Mouse (Mus musculus): Measurements from ENCODE around the gene B4galnt1.

The B4galnt1 gene

GRCm38 (mm10) chr10:127164631-127165353, at the start of gene B4galnt1:
Gene B4galnt1 (plus strand): TSS chr10:127165225.
- DNase-seq: peak; percentile 91

- no peak for DNase-seq
Observed at GRCm38 (mm10) chr10:127118470-127118869, 46.6 kb upstream of the B4galnt1 start.

GRCm38 (mm10) chr10:127119229-127119628, 45.8 kb upstream of the B4galnt1 start:
- no peak for DNase-seq

GRCm38 (mm10) chr10:127120301-127121065, 44.5 kb upstream of the B4galnt1 start:
- DNase-seq: peak; percentile 22 to 39

GRCm38 (mm10) chr10:127121066-127121477, 44.0 kb upstream of the B4galnt1 start, which contains the start of gene Os9:
Gene Os9 (minus strand): TSS chr10:127121131.
- peak; percentile 96 for DNase-seq

GRCm38 (mm10) chr10:127122018-127122417, 43.0 kb upstream of the B4galnt1 start:
- no peak for DNase-seq

GRCm38 (mm10) chr10:127122784-127123435, 42.1 kb upstream of the B4galnt1 start:
- peak; percentile 68 to 78 for DNase-seq

GRCm38 (mm10) chr10:127123436-127123805, 41.6 kb upstream of the B4galnt1 start:
- peak; percentile 82 to 89 for DNase-seq

GRCm38 (mm10) chr10:127125210-127126001, 39.6 kb upstream of the B4galnt1 start:
- peak in 1 of 2 experiments; percentile 57 for DNase-seq

- DNase-seq: no peak
Observed at GRCm38 (mm10) chr10:127126579-127126978, 38.4 kb upstream of the B4galnt1 start.

GRCm38 (mm10) chr10:127127711-127128279, 37.2 kb upstream of the B4galnt1 start:
- no peak for DNase-seq

GRCm38 (mm10) chr10:127129431-127129830, 35.6 kb upstream of the B4galnt1 start:
- no peak for DNase-seq

GRCm38 (mm10) chr10:127132469-127132868, 32.6 kb upstream of the B4galnt1 start:
- DNase-seq: no peak

GRCm38 (mm10) chr10:127134394-127135035, 30.5 kb upstream of the B4galnt1 start:
- DNase-seq: peak in 1 of 2 experiments; percentile 33

- no peak for DNase-seq
Observed at GRCm38 (mm10) chr10:127135118-127135836, 29.7 kb upstream of the B4galnt1 start.

- DNase-seq: no peak
Observed at GRCm38 (mm10) chr10:127136510-127136909, 28.5 kb upstream of the B4galnt1 start.

GRCm38 (mm10) chr10:127137896-127138295, 27.1 kb upstream of the B4galnt1 start:
- no peak for DNase-seq

GRCm38 (mm10) chr10:127138328-127139141, 26.5 kb upstream of the B4galnt1 start:
- DNase-seq: no peak

GRCm38 (mm10) chr10:127140971-127141370, 24.1 kb upstream of the B4galnt1 start:
- no peak for DNase-seq

- DNase-seq: no peak
Observed at GRCm38 (mm10) chr10:127141500-127141899, 23.5 kb upstream of the B4galnt1 start.
